Mouse (Mus musculus) lung, adult 2 months (tissue): ENCODE data around the gene Lrch3.

Source experiments
- CTCF ChIP-seq: fragments of 200-500 bp; IDR thresholded peaks from 2 replicates; pipeline ENCODE4 v1.5.1; 2011; ENCODE audit warnings: mild to moderate bottlenecking, low read length, control low read depth; ENCODE audit not compliant: insufficient read depth
- POLR2A ChIP-seq: fragments of 200-500 bp; IDR thresholded peaks from 2 replicates; pipeline ENCODE4 v1.6.1; 2011; ENCODE audit warnings: low read depth, mild to moderate bottlenecking, control low read depth, low read length, borderline replicate concordance; ENCODE audit errors: extremely low read depth

DNA sequence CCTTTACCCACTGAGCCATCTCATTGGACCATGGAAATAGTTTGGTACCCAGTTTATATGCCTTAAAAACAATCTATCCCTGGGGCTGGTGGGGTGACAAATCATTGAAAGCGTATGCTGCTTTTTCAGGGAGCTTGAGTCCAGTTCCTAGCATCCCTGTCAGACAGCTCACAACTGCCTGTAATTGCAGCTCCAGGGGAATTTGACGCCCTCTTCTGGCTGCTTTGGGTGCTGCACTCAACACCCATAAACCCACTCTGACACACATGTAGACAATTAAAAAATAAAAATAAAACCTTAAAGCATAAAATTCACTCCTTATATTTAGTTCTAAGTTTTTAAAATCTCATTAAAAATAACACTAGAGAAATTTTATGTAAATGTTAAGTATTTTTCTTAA is 37.2 kb downstream of the Lrch3 start:
- TF ChIP-seq CTCF (peak; percentile 27), POLR2A (no peak)
